Mouse (Mus musculus) CH12.LX (cell line): ENCODE measurements at regions not wholly inside any gene's neighbourhood (a gene's known extent, or its start where the extent isn't known, plus 50 kb on each side); places are given as distances from the start of the nearest gene placed in this dataset.

Source experiments
- DNase-seq: peaks from one replicate; pipeline ENCODE4 v3.0.0-alpha.2; 2013; ENCODE audit errors: extremely low read depth
- H3K27ac ChIP-seq: 2 replicates; pipeline ENCODE4 v1.5.1; 2012; ENCODE audit warnings: low read depth, mild to moderate bottlenecking, control low read depth, moderate library complexity; ENCODE audit not compliant: insufficient read depth
- H3K27me3 ChIP-seq: replicated peaks from 2 replicates; pipeline ENCODE3; 2012; ENCODE audit warnings: inconsistent platforms
- H3K36me3 ChIP-seq, 2 experiments: replicated peaks in 1 of 2; 2 replicates each; pipeline versions ENCODE3 to v1.6.1; 2012; ENCODE audit warnings: inconsistent platforms in 1 of 2, low read length in 1 of 2, mild to moderate bottlenecking in 1 of 2, mixed read lengths in 1 of 2, moderate library complexity in 1 of 2; ENCODE audit not compliant: control insufficient read depth in 1 of 2, insufficient read depth in 1 of 2
- H3K4me1 ChIP-seq, 2 experiments: 2 replicates each; pipeline ENCODE4 v1.6.1; 2012; ENCODE audit warnings: inconsistent platforms in 1 of 2, moderate library complexity in 1 of 2; ENCODE audit not compliant: insufficient read depth in 2 of 2, control insufficient read depth in 1 of 2
- H3K4me2 ChIP-seq: 2 replicates; pipeline ENCODE4 v1.6.1; 2012; ENCODE audit warnings: low read depth, mild to moderate bottlenecking, control low read depth; ENCODE audit not compliant: poor library complexity, insufficient read depth, severe bottlenecking
- H3K4me3 ChIP-seq, 3 experiments: fragments of 150-350 bp in 1 of 3; sonication (generic) in 1 of 3; replicated peaks in 1 of 3; 2 replicates each; pipeline versions ENCODE3 to v1.5.1; 2011 to 2012; ENCODE audit warnings: low read depth in 2 of 3, low read length in 2 of 3, mild to moderate bottlenecking in 2 of 3, moderate library complexity in 2 of 3, control low read depth in 1 of 3, improper control_type of control experiment in 1 of 3, inconsistent platforms in 1 of 3, mixed read lengths in 1 of 3; ENCODE audit not compliant: poor library complexity in 1 of 3
- H3K79me2 ChIP-seq: replicated peaks from 2 replicates; pipeline ENCODE4 v1.6.1; 2012; ENCODE audit warnings: mild to moderate bottlenecking, moderate library complexity; ENCODE audit not compliant: control insufficient read depth, poor library complexity, insufficient read depth, severe bottlenecking; ENCODE audit errors: extremely low read depth
- H3K9ac ChIP-seq: 2 replicates; pipeline ENCODE4 v1.6.1; 2012; ENCODE audit warnings: low read depth, mild to moderate bottlenecking, control low read depth, moderate library complexity; ENCODE audit not compliant: insufficient read depth
- H3K9me3 ChIP-seq: replicated peaks from 2 replicates; pipeline ENCODE3; 2012; ENCODE audit warnings: low read length, inconsistent platforms, mixed read lengths
- BHLHE40 ChIP-seq: IDR thresholded peaks from 2 replicates; pipeline ENCODE4 v1.6.1; 2011; ENCODE audit warnings: mild to moderate bottlenecking, low read depth, low read length, improper control_type of control experiment
- CHD1 ChIP-seq: IDR thresholded peaks from 2 replicates; pipeline ENCODE4 v1.6.1; 2012; ENCODE audit warnings: low read depth, low read length, improper control_type of control experiment, inconsistent platforms
- EP300 ChIP-seq: IDR thresholded peaks from 2 replicates; pipeline ENCODE4 v1.6.1; 2011; ENCODE audit warnings: low read length, improper control_type of control experiment
- ETS1 ChIP-seq: conservative IDR thresholded peaks from 2 replicates; pipeline ENCODE4 v1.6.1; 2012; ENCODE audit warnings: low read depth, mild to moderate bottlenecking, inconsistent platforms, low read length, improper control_type of control experiment, moderate library complexity
- GABPA ChIP-seq: IDR thresholded peaks from 2 replicates; pipeline ENCODE4 v1.6.1; 2012; ENCODE audit warnings: low read depth, low read length, improper control_type of control experiment, inconsistent platforms; ENCODE audit not compliant: insufficient replicate concordance
- HCFC1 ChIP-seq: IDR thresholded peaks from 2 replicates; pipeline ENCODE4 v1.6.1; 2012; ENCODE audit warnings: low read depth, mild to moderate bottlenecking, inconsistent platforms, low read length, improper control_type of control experiment
- IRF4 ChIP-seq: IDR thresholded peaks from 2 replicates; pipeline ENCODE4 v1.6.1; 2014; ENCODE audit warnings: low read depth, mild to moderate bottlenecking, inconsistent platforms, low read length, improper control_type of control experiment
- KAT2A ChIP-seq: IDR thresholded peaks from 2 replicates; pipeline ENCODE4 v1.6.1; 2012; ENCODE audit warnings: low read length, improper control_type of control experiment, inconsistent platforms; ENCODE audit not compliant: insufficient replicate concordance
- MAX ChIP-seq: IDR thresholded peaks from 2 replicates; pipeline ENCODE4 v1.6.1; 2011; ENCODE audit warnings: low read length, improper control_type of control experiment
- MXI1 ChIP-seq: IDR thresholded peaks from 2 replicates; pipeline ENCODE4 v1.6.1; 2011; ENCODE audit warnings: mild to moderate bottlenecking, low read depth, low read length, improper control_type of control experiment
- NRF1 ChIP-seq: IDR thresholded peaks from 2 replicates; pipeline ENCODE4 v1.6.1; 2014; ENCODE audit warnings: low read depth, mild to moderate bottlenecking, inconsistent platforms, low read length, improper control_type of control experiment, moderate library complexity
- PAX5 ChIP-seq: IDR thresholded peaks from 2 replicates; pipeline ENCODE4 v1.6.1; 2012; ENCODE audit warnings: low read length, inconsistent platforms, mixed read lengths
- POLR2A ChIP-seq: IDR thresholded peaks from 2 replicates; pipeline ENCODE4 v1.6.1; 2011; ENCODE audit warnings: low read depth, mild to moderate bottlenecking, improper control_type of control experiment, low read length
- RAD21 ChIP-seq: IDR thresholded peaks from 2 replicates; pipeline ENCODE4 v1.6.1; 2011; ENCODE audit warnings: low read depth, mild to moderate bottlenecking, low read length, improper control_type of control experiment, moderate library complexity
- TBP ChIP-seq: conservative IDR thresholded peaks from 2 replicates; pipeline ENCODE4 v1.6.1; 2011; ENCODE audit warnings: low read depth, low read length, improper control_type of control experiment
- ZMIZ1 ChIP-seq: IDR thresholded peaks from 2 replicates; pipeline ENCODE4 v1.6.1; 2012; ENCODE audit warnings: low read depth, mild to moderate bottlenecking, inconsistent platforms, low read length, improper control_type of control experiment
- dilution Hi-C: fragments of 300-500 bp; cut with MboI; formaldehyde crosslinking; loops from 2 replicates; pipeline ENCODE4 v1.14.3; 2020; ENCODE audit warnings: low sequenced_read_pairs; ENCODE audit not compliant: extremely low pct_unique_long_range_greater_than_20kb, extremely low pct_ligation_motif_present
- in situ Hi-C: fragments of 300-500 bp; cut with MboI; formaldehyde crosslinking; loops from 3 replicates; pipeline ENCODE4 v1.14.3; 2019; ENCODE audit warnings: low sequenced_read_pairs, low pct_ligation_motif_present, low pct_unique_long_range_greater_than_20kb, mixed read lengths

- no peaks in the 10 kb centered on the region for H3K36me3 ChIP-seq
- no peaks in the 10 kb centered on the region for H3K4me1 ChIP-seq
- no peaks in the 10 kb centered on the region for H3K9me3 ChIP-seq
- DNase-seq, result no peak
- H3K27me3 ChIP-seq, result no peaks in the 10 kb centered on the region
- TF ChIP-seq POLR2A, result no peak
- TF ChIP-seq KAT2A, result no peak
- no peak for TF ChIP-seq ZMIZ1
- no peak for TF ChIP-seq TBP
- no peak for TF ChIP-seq MXI1
- no peak for TF ChIP-seq HCFC1
- TF ChIP-seq GABPA, result no peak
- dilution Hi-C loops, result no loop called here
- no peak overlapping the region for H3K9ac ChIP-seq
- H3K79me2 ChIP-seq, result no peaks in the 10 kb centered on the region
- H3K27ac ChIP-seq, result no peak overlapping the region
- H3K4me3 ChIP-seq, result no peak overlapping the region
- no peak overlapping the region for H3K4me2 ChIP-seq
- in situ Hi-C loops, result no loop called here
Observed at GRCm38 (mm10) chr14:45739638-45740037, 81.7 kb upstream of the Ddhd1 start.

- Histone ChIP-seq H3K4me2 (no peak overlapping the region), H3K4me1 (peaks cover 0 to under 1% of the 10 kb centered on the region in 2 experiments; a peak in 1 of 4 replicates), H3K36me3 (no peaks in the 10 kb centered on the region), H3K27ac (no peak overlapping the region), H3K9ac (no peak overlapping the region)
- dilution Hi-C loops, result no loop called here
- no peak for DNase-seq
- TF ChIP-seq RAD21 (no peak), IRF4 (no peak), ETS1 (no peak), BHLHE40 (no peak), PAX5 (no peak), GABPA (no peak), POLR2A (no peak), CHD1 (no peak), NRF1 (no peak)
- TF ChIP-seq, all 38 proteins: peak for 0
- H3K9me3 ChIP-seq, result no peaks in the 10 kb centered on the region
- no peaks in the 10 kb centered on the region for H3K27me3 ChIP-seq
- no peaks in the 10 kb centered on the region for H3K79me2 ChIP-seq
- in situ Hi-C loops, result no loop called here
- H3K4me3 ChIP-seq, result no peak overlapping the region
Observed at GRCm38 (mm10) chr14:45740662-45741061, 82.7 kb upstream of the Ddhd1 start.

GRCm38 (mm10) chr14:45746176-45746575 lies 88.2 kb upstream of the Ddhd1 start:
- in situ Hi-C loops (no loop called here), dilution Hi-C loops (no loop called here)
- Histone ChIP-seq H3K9me3 (no peaks in the 10 kb centered on the region), H3K79me2 (no peaks in the 10 kb centered on the region), H3K36me3 (no peaks in the 10 kb centered on the region), H3K27ac (no peak overlapping the region), H3K4me1 (peaks cover 0 to 10% of the 10 kb centered on the region in 2 experiments; a peak in 1 of 4 replicates), H3K4me2 (no peak overlapping the region; the same call in 1 of the 2 replicates), H3K4me3 (no peak overlapping the region), H3K27me3 (no peaks in the 10 kb centered on the region), H3K9ac (no peak overlapping the region)
- TF ChIP-seq ETS1 (no peak), MAX (peak; percentile 42; the same call in 1 of the 2 replicates), MXI1 (no peak), EP300 (peak; percentile 42; the same call in 1 of the 2 replicates)
- peak; percentile 23 for DNase-seq
